Mouse (Mus musculus) pancreas, adult 10 weeks (tissue): Measurements from ENCODE around the gene Zfp459. TPM values are rescaled to one million over a fixed set of nuclear protein-coding genes. Genes with fewer than 3 reads are reported as not detected.

Source experiments
- polyA plus RNA-seq: library from polyadenylated mRNA; stranded (reverse); fragments of 350-450 nt; fragmentation: Illumina TruSeq; extraction: RNeasy Lipid Tissue Mini Kit (QIAGEN cat#74804); gene quantifications from one replicate; pipeline ENCODE4 v1.2.3, GENCODE M21; 2015; ENCODE audit warnings: low read depth, low replicate concordance; ENCODE audit not compliant: insufficient read depth

Gene Zfp459
- polyA plus RNA-seq, result 0.65 TPM

DNA sequence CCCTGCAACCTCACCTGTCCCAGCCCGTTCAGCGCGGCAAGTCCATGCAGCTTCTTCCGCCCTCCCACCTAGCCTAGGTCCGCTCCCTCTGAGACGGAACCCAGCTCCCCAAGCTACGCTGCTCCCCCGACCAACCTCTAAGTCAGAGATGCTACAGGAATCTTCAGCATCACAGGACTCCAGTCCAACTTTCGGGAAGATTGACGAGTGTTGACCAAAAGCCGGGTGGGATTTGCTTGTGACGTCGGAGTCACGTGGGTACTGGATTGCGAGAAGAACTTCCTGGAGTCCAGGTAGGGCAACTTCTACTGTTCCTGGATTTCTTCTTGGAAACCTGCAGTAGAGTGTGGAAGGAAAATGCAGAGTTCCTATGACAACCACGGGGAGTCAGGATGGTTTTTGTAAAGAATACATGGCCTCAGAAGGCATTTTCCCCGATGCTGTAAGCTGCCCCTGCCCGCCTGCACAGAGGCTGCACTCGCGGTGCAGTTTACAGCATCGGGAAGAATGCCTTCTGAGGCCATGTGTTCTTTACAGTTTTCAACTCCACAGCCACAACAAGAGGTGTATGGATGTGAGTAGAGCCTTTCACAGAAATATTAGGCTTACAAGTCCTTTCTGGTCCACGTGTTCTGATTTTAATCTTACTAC is at the start of gene Zfp459:
Gene Zfp459 (minus strand): TSS at position 212 of the 651 bp plus-strand sequence.

DNA sequence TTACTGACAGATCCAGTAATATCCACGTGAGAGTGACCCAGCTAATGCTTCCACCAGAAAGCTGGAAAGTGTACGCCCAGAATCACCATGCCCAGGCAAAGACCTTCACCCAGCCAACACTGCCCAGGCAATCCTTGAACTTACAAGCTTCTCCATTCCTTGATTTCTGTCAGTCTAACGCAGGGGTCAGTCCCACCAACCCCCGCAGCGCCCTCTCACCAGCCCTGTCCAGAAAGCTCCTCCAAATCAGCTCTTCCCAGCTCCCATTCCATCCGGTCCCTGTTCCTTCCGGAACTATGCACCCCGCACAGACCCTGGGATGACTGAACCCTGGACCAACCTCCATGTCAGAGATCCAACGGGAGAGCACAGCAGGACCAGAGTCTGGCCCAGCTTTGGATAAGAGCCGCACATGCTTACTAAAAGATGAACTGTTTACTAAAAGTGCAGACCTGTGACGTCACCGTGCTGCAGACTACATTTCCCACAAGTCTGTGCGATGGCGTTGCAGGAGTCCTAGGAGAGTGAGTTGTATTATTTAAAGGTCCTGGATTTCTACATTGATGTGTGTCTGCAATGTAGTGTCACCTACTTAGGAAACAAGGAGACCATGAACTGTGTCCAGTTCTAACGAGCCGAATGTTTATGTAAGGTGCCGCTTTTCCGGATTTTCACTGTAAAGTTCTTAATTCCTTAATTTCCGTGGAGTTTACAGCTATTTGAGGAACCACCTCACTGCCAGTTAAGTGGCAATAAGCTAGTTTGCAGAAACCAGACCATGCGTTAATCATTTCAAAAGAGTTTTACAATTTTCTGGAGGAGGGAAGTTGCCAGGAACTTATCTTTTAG is 30.2 kb upstream of the Zfp459 start, which contains the start of gene Zfp874a:
Gene Zfp874a (minus strand): TSS at position 453 of the 849 bp plus-strand sequence.

DNA sequence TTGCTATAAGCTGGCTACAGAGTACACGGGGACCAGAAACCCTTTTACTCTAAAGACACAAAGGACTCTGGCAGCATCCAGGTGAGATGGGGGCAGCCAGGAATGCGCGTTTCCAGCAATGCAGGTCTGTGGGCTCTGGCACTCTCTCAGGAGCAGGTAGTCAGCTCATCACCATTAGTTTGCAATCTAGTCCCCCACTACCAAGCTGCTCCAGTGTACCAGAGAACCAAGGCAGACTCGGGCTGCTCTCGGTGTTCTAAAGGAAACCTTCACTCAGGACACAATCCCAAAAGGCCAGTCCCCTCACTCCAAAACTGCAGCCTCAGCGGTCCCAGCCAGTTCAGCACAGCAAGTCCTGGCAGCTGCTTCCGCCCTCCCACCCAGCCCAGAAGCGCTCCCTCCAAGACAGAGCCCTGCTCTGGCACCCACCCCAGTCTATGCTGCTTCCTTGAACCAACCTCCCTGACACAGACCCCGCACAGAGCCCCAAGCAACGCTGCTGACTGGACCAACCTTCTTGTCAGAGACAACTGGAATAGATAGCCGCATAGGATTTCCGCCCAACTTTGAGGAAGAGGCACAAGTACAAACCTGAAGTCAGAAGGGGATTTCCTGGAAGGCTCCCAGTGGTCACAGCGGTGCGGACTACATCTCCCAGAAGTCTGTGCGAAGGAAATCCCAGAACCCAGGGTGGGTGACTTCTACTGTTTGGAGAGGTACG is 21.9 kb downstream of the Zfp459 start, which contains the start of gene Zfp429:
Gene Zfp429 (minus strand): TSS at position 637 of the 721 bp plus-strand sequence.

DNA sequence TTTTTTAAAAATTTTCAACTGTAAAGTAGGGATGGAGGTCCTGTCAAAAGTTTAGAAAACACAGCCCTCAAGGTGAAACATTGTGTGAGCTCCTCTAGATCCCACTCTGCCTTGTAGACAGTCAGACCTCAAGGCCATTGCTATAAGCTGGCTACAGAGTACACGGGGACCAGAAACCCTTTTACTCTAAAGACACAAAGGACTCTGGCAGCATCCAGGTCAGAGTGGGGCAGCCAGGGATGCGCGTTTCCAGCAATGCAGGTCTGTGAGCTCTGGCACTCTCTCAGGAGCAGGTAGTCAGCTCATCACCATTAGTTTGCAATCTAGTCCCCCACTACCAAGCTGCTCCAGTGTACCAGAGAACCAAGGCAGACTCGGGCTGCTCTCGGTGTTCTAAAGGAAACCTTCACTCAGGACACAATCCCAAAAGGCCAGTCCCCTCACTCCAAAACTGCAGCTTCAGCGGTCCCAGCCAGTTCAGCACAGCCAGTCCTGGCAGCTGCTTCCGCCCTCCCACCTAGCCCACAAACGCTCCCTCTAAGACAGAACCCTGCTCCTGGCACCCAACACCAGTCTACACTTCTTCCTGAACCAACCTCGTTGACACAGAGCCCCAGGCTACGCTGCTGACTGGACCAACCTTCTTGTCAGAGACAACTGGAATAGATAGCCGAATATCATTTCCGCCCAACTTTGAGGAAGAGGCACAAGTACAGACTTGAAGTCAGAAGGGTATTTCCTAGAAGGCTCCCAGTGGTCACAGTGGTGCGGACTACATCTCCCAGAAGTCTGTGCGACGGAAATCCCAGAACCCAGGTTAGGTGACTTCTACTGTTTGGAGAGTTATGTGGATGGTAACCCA is 45.9 kb downstream of the Zfp459 start, which contains the start of the genes Gm28041 and Zfp456:
Gene Gm28041 (minus strand): TSS at position 684 of the 862 bp plus-strand sequence.
Gene Zfp456 (minus strand): TSS at position 761 of the 862 bp plus-strand sequence.

DNA sequence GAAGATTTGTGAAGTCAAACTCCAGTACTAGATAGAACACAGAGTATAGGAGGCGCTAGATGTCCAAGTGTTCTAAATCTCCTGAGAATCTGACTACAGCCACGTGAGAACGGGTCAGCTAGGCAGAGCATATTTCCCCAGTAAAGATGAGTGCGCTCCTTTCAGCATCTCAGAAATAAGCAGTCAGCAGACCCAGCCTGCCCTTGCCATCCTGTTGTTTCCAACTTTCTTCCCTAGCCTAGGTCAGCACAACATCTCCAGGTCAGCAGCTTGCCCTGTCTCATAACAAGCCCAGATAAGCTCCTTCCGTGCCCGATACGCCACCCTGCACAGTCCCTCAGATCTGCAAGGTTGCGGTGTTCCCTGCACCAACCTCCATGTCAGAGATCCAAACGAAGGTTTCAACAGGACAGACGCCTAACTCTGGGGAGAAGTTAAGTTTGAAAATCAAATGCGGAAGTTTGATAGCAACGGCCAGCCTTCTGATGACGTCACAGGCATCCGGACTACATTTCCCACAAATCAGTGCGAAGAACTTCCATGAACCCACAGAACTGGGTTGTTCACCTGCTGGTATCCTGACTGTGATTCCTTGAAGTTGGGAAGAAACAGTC is 61.0 kb downstream of the Zfp459 start, which contains the start of the genes Gm28044 and Zfp953:
Gene Gm28044 (minus strand): TSS at position 406 of the 614 bp plus-strand sequence.
Gene Zfp953 (minus strand): TSS at position 475 of the 614 bp plus-strand sequence.

Other genes with a start within 250 kb of the Zfp459 start
- gene Rsl1, start 248.2 kb downstream of the Zfp459 start, polyA plus RNA-seq, result 2.9 TPM
- 0.31 TPM for gene Zfp455, start 226.9 kb downstream of the Zfp459 start, polyA plus RNA-seq
- 0.30 TPM for gene Zfp458, start 143.0 kb downstream of the Zfp459 start, polyA plus RNA-seq
- not detected for gene Zfp457, start 114.9 kb downstream of the Zfp459 start, polyA plus RNA-seq
- 1.4 TPM for gene Zfp595, start 88.8 kb downstream of the Zfp459 start, polyA plus RNA-seq
- not detected for gene Gm28044, start 60.9 kb downstream of the Zfp459 start, polyA plus RNA-seq
- 0.57 TPM for gene Zfp953, start 60.8 kb downstream of the Zfp459 start, polyA plus RNA-seq
- not detected for gene Gm28041, start 45.7 kb downstream of the Zfp459 start, polyA plus RNA-seq
- gene Zfp456, start 45.6 kb downstream of the Zfp459 start, polyA plus RNA-seq, result 0.63 TPM
- gene Zfp429, start 21.6 kb downstream of the Zfp459 start, polyA plus RNA-seq, result 2.0 TPM
- 2.3 TPM for gene Zfp874a, start 30.2 kb upstream of the Zfp459 start, polyA plus RNA-seq
- 2.8 TPM for gene Zfp874b, start 62.8 kb upstream of the Zfp459 start, polyA plus RNA-seq
- 0.70 TPM for gene Zfp58, start 79.1 kb upstream of the Zfp459 start, polyA plus RNA-seq
- 1.00 TPM for gene Gm26965, start 104.7 kb upstream of the Zfp459 start, polyA plus RNA-seq
- 5.5 TPM for gene Zfp87, start 104.8 kb upstream of the Zfp459 start, polyA plus RNA-seq
- gene Zfp748, start 132.4 kb upstream of the Zfp459 start, polyA plus RNA-seq, result 1.2 TPM
- 1.2 TPM for gene Zfp729b, start 188.3 kb upstream of the Zfp459 start, polyA plus RNA-seq
- not detected for gene Gm49345, start 216.4 kb upstream of the Zfp459 start, polyA plus RNA-seq
- 2.4 TPM for gene Zfp729a, start 216.4 kb upstream of the Zfp459 start, polyA plus RNA-seq